In genomic region chr2:70509021-70509632, GRCm38 (mm10) we compare ENCODE assay signal across 8 mouse cellular contexts. TPM values are rescaled to one million over a fixed set of nuclear protein-coding genes. Genes with fewer than 3 reads are reported as not detected.
DNase-seq lines count a peak whose midpoint lies in the region; ATAC-seq lines count a peak whose summit lies in the region.

No protein-coding gene starts in this region.

- no peaks in the 10 kb centered on the region for H3K36me3 ChIP-seq in hindbrain, embryonic 10.5 days
- H3K36me3 ChIP-seq in lung, embryonic 16.5 days (ENCODE audit: control insufficient read depth, insufficient read depth, low read length), result no peaks in the 10 kb centered on the region

- H3K4me3 ChIP-seq in hindbrain, embryonic 10.5 days, result peak overlapping the region; percentile 61
- H3K4me3 ChIP-seq in lung, embryonic 16.5 days (ENCODE audit: low read length), result peak overlapping the region; percentile 69

- H3K4me1 ChIP-seq in hindbrain, embryonic 10.5 days (replicated peaks), result peaks cover 35% of the 10 kb centered on the region
- H3K4me1 ChIP-seq in lung, embryonic 16.5 days (replicated peaks; ENCODE audit: control insufficient read depth, insufficient read depth, low read length), result peaks cover 34% of the 10 kb centered on the region

- WGBS in hindbrain, embryonic 10.5 days, result under 1% methylated on average over 56 of the region's 56 CpGs
- WGBS in lung, embryonic 16.5 days, result under 1% methylated on average over 54 of the region's 56 CpGs

- 0 out of 2 replicates have a peak, but pooled peaks cover 2% of the 10 kb centered on the region for H3K9me3 ChIP-seq in hindbrain, embryonic 10.5 days
- H3K9me3 ChIP-seq in lung, embryonic 16.5 days (ENCODE audit: control insufficient read depth, low read length), result no peaks in the 10 kb centered on the region

- H3K9ac ChIP-seq in lung, embryonic 16.5 days (ENCODE audit: low read length), result peak overlapping the region; percentile 75

- peak overlapping the region; percentile 85 for H3K4me2 ChIP-seq in lung, embryonic 16.5 days (ENCODE audit: low read depth, low read length)

- H3K27ac ChIP-seq in hindbrain, embryonic 10.5 days, result peak overlapping the region; percentile 82
- peak overlapping the region; percentile 84 for H3K27ac ChIP-seq in lung, embryonic 16.5 days (ENCODE audit: low read length)

- peak; percentile 93 for DNase-seq in Muller cell, postnatal 12 days (ENCODE audit: inconsistent ontology term)
- DNase-seq in cerebellum, adult 9-10 months, result peak; percentile 24
- peak; percentile 44 to 73 for DNase-seq in frontal cortex, postnatal 10 days (ENCODE audit: low spot score in 2 of 2)
- DNase-seq in hindbrain, embryonic 10.5 days (ENCODE audit: low spot score), result peak; percentile 89
- peak; percentile 70 to 80 for DNase-seq in layer of hippocampus, postnatal 10 days (ENCODE audit: low spot score in 2 of 2)
- DNase-seq in ovary, postnatal 36 days (ENCODE audit: low spot score), result peak; percentile 89
- DNase-seq in urinary bladder, adult 18-20 months (ENCODE audit: low spot score in 2 of 2), result peak; percentile 48 to 59

- ATAC-seq in lung, embryonic 16.5 days (ENCODE audit: low read depth), result peak; percentile 97

- peaks cover 28% of the 10 kb centered on the region for H3K27me3 ChIP-seq in hindbrain, embryonic 10.5 days (ENCODE audit: insufficient read depth, poor library complexity, severe bottlenecking)
- H3K27me3 ChIP-seq in lung, embryonic 16.5 days (ENCODE audit: control insufficient read depth, insufficient read depth, low read depth, low read length), result no peaks in the 10 kb centered on the region

RNA-seq across cellular contexts. Expression of gene Erich2, which starts 0.5 kb away (rescaled TPM):
- polyA plus RNA-seq in hindbrain, embryonic 10.5 days (2016; fragmentation: Nextera tagmentation; extraction: Ambion mirVana), result 1.6 and 1.9 TPM in 2 replicates
- 1 to 10 TPM; 1.1 to 2.0 TPM for total RNA-seq in layer of hippocampus, postnatal 10 days (2021)
- 10.0 and 11.9 TPM in 2 replicates for polyA plus RNA-seq in lung, embryonic 16.5 days (2015; fragmentation: Nextera tagmentation; extraction: Ambion mirVana)

RNA-seq across cellular contexts. Expression of gene Sp5, which starts 34.4 kb away (rescaled TPM):
- 2.2 and 5.3 TPM in 2 replicates for polyA plus RNA-seq in hindbrain, embryonic 10.5 days (2016; fragmentation: Nextera tagmentation; extraction: Ambion mirVana)
- total RNA-seq in layer of hippocampus, postnatal 10 days (2021), result 1 to 10 TPM in 1 of 2 experiments, under 1 TPM in 1; 0.98 to 1.3 TPM
- 5.1 and 5.7 TPM in 2 replicates for polyA plus RNA-seq in lung, embryonic 16.5 days (2015; fragmentation: Nextera tagmentation; extraction: Ambion mirVana)

RNA-seq across cellular contexts. Expression of gene Gad1, which starts 43.7 kb away (rescaled TPM):
- 1.8 and 8.5 TPM in 2 replicates for polyA plus RNA-seq in hindbrain, embryonic 10.5 days (2016; fragmentation: Nextera tagmentation; extraction: Ambion mirVana)
- 100 to 1,000 TPM; 188 to 209 TPM for total RNA-seq in layer of hippocampus, postnatal 10 days (2021)
- 0.46 and 0.63 TPM in 2 replicates for polyA plus RNA-seq in lung, embryonic 16.5 days (2015; fragmentation: Nextera tagmentation; extraction: Ambion mirVana)

Comparison
In these comparisons a context has a peak if more than half of its experiments do, and no peak if none do; other contexts are left out.
1. Peak in every context shown above with its lines: DNase-seq, ATAC-seq, H3K4me3 ChIP-seq and H3K27ac ChIP-seq.
2. DNase-seq: peak in every context shown above with its lines; median percentile 93 in Muller cell, postnatal 12 days; 89 in hindbrain, embryonic 10.5 days; 89 in ovary, postnatal 36 days; 75 in layer of hippocampus, postnatal 10 days; 58 in frontal cortex, postnatal 10 days; 54 in urinary bladder, adult 18-20 months; 24 in cerebellum, adult 9-10 months.